Mouse (Mus musculus): ENCODE measurements at regions not wholly inside any gene's neighbourhood (a gene's known extent, or its start where the extent isn't known, plus 50 kb on each side); places are given as distances from the start of the nearest gene placed in this dataset.

DNA sequence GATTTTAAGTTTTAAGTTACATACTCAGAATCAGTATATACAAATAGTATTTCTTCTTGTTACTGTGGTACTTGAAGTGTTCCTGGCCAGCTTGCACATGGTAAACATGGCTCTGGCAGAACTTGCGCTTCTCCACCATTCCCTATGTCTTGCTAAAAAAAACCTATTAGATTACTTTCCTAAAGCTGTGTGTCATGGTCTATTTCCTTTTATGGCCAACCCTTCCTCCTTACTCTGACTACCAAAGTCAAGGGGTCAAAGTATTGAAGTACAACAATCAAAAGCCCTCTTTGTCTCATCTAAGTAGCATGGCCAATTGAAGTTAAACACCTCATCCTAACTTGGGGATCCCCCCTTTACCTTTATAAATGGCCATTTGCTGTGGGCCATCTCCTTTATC, 223.6 kb upstream of the 2610001J05Rik start:
- TF ChIP-seq CTCF (conservative IDR thresholded peaks at IDR 0.05; ENCODE audit: insufficient read depth, insufficient read length, low read depth, low read length): no peak
- TF ChIP-seq POLR2A (IDR thresholded peaks at IDR 0.05; ENCODE audit: low read depth, low read length): no peak

Data from kidney, adult 2 months (tissue).